Mouse (Mus musculus) spleen, postnatal 36 days (tissue): ENCODE data around the gene H2-Q1.
"Not testable (repeated sequence)": the region's sequence is repeated elsewhere in the genome, so short reads cannot be mapped to it uniquely, and the experiment has no call there.

Source experiments
- DNase-seq, 2 experiments: peaks; one replicate each; pipeline ENCODE4 v3.0.0; 2022; ENCODE audit warnings: low spot score in 2 of 2, mixed read lengths in 1 of 2

The H2-Q1 gene

DNA sequence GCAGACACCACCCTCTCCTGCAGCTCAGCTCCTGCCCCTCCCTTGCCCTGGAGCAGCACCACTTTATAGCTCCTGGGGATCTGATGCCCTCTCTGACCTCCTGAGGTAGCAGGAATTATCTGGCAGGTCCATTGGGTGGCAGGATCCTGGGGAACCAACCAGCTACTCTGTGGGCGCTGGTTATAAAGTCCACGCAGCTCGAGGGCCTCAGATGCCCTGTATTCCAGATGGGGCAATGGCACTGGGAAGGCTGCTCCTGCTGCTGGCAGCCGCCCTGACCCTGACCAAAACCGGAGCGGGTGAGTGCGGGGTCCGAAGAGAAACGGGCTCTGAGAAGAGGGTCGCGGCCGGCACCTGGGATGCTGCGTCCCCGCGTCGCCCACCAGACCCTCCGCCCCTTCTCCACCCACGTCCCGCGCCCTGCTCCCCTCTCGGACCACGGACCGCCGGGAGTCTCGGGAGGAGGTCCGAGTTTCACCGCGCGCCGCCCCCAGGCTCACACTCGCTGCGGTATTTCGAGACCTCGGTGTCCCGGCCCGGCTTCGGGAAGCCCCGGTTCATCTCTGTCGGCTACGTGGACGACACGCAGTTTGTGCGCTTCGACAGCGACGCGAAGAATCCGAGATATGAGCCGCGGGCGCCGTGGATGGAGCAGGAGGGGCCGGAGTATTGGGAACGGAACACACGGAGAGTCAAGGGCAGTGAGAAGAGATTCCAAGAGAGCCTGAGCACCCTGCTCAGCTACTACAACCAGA lies at the start of gene H2-Q1:
Gene H2-Q1 (plus strand): TSS at position 79 of the 755 bp plus-strand sequence.
- DNase-seq: no peak

DNA sequence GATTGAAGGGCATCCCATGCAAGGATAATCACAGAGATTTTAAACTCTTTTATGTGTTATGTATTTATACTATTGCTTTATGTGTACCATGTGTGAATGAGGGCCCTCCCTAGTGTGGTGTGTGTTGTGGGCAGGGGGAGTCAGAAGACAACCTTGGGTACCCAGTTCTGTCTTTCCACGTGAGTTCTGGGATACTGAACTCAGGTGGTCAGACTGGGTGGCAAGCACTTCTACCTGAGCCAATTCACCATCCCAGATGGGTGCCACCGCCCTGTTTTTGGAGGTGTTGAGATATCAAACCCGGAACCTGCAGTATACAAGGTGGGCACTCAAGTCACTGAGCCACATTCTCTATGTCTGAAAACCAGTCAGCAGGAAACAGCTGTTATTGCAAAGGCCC lies 48.0 kb upstream of the H2-Q1 start:
- DNase-seq: no peak

DNA sequence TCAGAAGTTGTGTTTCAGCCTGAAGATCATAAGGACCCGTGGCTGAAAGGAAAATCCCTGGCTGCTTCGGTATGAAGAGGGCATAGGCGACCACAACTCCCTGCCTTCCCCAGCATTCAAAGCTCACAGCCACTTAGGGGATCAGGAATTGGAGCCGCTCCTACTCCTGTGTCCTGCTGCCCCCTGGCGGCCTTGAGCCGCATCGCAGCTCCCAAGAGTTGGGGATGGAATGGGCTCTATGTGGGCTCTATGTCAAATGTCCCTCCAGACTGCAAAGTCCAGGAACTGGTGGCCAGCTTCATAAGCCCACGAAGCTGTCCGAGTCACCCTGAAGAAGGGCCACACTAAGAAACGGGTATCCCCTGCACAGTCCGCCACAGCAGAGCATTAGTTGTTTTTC lies 45.4 kb upstream of the H2-Q1 start:
- DNase-seq: peak; percentile 76 to 84

DNA sequence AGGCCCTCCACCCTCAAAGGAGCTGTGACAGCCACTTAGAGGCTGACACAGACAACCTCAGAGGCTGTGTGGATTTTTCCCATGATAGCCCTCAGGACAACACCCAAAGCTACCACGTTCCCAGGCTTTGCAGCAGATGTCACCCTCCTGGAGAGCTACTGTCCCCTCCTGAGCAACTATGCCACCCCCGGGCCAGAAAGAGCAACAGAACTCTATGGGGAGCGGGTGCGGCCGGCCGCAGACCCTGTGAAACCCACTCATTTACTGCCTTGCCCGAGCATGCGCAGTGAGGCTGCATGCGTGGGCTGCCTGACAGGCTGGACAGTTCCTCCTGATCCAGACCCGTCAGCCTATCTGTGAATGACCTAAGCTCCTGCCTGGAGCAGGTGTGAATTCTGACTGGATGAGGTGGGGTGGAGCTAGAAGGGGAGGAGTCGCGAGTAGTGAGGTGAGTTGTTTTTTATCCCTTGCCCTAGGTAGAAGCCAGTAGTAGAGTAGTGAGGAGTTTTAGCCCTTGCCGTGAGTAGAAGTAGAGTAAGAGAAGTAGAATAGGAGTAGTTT lies 43.8 kb upstream of the H2-Q1 start:
- no peak for DNase-seq

DNA sequence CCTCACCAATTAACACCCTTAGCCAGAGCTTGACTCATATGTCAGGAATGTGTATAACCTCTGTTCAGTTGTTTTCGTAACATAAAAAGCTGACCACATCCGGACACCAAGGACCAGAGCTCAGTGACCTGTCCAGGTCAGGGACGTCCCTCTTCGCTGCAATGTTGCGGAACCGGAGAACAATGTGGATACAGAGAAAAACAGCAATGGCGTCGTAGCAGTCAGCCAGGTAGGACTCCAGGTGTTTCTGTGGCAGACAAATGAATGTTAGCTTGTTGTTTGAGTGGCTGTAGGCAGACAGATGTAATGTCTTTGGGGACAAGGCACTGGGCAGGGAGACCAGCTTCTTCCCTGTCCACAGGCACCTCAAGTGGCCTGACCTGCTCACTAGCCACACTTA lies 42.2 kb upstream of the H2-Q1 start:
- no peak for DNase-seq

DNA sequence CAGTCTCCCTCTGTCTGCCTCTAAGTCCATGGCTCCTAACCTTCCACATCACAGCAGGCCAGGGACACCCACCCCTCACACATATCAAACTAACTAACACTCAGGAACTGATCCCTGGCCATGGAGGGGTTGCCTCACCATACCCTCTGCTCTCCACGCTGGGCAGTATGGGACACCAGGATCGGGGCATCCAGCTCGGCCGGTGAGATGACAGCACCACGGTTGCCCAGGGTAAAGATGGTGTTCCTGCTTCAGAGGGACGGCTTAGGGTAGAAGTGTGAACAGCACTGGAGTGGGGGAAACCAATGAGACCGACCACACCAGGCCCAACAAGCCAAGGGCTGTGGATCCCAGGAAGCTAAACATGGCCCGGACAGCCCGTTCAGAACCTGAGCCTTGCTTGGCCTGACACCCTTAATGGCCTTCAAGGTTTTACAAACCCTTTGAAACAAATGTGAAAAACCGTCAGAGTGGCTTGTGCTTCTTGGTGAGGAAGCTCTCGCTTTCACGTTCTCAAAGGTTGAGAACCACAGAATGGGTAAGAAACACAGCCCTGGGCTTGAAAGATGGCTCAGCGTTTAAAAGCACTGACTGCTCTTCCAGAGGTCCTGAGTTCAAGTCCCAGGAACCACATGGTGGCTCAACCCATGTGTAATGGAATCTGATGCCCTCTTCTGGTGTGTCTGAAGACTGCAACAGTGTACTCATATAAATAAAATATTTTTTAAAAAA lies 41.1 kb upstream of the H2-Q1 start:
- no peak for DNase-seq

DNA sequence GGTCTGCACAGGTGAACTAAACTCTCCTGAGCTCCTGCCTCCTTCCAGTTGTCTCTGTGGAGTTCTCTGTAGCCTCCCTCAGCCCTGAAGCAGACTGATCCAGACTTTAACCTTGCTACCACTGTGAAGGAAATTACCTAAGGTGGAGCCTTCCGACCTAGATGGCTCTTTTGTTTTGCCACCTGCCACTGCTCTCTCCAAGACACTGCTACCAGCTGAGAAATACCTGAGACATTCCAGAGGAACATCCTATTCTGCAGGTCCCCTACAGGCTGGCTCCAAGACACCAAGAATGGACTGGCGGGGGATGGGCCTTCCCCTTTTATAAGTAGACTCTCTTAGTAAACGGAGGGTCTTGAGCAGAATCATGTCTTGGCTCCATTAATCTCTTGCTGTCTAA lies 39.9 kb upstream of the H2-Q1 start:
- DNase-seq: no peak

DNA sequence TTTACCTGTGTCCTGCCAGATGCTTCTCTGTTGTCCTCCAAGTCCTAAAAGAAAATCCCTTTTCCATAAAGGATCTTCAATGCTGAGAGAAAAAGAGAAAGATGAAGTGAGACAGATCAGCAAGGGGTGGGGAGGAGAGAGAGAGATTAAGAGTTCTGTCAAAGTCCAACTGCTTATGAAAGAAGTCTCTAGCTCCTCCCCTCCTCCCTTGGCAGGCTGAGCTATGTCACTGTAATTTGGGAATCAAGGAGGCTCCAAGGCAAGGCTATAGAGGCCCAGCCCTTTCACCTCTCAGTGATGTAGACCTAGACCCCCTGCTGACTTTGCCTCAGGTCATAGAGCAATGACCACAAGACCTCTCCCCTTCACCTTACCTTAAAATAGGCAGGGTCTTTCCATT lies 34.8 kb upstream of the H2-Q1 start:
- no peak for DNase-seq

DNA sequence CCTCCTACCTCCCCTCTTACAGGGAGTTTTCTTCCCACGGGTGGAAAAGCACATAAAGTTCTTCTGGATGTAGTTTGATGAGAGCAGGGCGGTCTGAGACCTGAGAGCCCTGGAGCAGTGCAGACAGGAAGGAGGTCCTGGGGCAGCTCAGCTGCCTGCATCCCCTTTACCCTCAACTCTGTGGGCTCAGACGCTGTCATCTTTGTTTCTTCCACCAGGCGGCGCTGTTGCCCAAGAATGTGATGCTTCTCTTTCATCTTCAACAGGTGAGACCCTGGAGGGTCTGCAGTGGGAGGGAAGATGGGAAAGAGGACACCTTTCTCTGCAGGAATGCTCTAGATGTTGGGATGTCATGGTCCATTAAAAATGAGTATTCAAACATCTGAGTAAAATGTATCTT lies 24.4 kb upstream of the H2-Q1 start:
- peak; percentile 51 to 65 for DNase-seq

DNA sequence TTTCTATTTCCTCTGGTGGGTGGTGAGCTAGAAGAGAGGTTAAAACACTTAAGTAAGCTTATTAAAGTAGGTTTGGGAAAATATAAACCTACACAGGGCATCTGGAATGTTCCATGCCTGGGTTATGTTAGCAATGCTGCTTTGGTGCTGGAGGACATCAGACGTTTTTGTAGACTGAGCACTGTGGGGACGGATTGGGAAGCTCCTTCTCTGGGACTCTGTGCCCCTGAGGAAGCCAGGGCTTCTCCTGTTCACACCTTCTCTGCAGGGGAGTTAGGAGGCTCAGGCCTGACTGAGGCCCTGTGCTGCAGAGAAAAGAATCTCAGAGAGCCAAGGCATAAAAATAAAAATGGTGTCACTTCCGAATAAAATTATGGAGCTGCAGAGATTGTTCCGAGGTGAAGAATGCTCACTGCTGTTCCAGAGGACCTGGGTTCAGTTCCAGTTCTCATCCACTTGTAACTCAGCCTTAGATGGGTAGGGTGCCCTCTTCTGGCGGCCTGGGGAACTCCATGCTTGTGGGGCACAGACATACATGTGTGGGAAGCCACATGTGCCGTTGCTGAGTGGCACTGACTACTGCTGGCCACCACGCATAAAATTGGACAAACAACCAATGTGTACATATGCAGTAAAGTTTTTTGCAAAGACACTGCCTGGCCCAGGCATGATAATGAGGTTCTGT lies 19.8 kb upstream of the H2-Q1 start:
- not testable (repeated sequence) for DNase-seq

DNA sequence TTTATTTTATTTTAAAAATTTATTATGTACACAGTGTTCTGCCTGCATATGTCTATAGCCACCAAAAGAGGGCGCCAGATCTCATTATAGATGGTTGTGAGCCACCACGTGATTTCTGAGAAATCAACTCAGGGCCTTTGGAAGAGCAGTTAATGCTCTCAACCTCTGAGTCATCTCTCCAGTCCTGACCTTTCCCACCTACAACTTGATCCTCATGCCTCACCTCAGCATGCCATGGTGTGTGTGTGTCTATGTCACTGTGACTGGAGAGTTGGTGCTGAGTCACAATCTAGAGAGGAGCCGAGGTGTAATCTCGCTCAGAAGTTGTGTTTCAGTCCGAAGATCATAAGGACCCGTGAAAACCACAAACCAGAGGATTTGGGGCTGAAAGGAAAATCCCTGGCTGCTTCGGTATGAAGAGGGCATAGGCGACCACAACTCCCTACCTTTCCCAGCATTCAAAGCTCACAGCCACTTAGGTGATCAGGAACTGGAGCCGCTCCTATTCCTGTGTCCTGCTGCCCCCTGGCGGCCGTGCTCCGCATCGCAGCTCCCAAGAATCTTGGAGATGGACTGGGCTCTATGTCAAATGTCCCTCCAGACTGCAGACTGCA lies 18.5 kb upstream of the H2-Q1 start:
- peak; percentile 80 to 89 for DNase-seq

DNA sequence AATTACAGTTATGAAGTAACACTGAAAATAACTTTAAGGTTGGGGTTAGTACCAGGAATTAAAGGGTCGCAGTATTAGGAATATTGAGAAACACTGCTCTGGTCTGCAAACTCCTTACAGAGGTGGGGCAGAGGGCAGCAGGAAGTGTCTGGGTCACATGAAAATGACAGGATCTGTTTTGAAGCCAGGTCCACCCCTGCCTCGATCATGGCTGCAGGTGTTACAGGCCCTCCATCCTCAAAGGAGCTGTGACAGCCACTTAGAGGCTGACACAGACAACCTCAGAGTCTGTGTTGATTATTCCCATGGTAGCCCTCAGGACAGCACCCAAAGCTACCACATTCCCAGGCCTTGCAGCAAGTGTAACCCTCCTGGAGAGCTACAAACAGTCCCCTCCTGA lies 16.9 kb upstream of the H2-Q1 start:
- DNase-seq: no peak

DNA sequence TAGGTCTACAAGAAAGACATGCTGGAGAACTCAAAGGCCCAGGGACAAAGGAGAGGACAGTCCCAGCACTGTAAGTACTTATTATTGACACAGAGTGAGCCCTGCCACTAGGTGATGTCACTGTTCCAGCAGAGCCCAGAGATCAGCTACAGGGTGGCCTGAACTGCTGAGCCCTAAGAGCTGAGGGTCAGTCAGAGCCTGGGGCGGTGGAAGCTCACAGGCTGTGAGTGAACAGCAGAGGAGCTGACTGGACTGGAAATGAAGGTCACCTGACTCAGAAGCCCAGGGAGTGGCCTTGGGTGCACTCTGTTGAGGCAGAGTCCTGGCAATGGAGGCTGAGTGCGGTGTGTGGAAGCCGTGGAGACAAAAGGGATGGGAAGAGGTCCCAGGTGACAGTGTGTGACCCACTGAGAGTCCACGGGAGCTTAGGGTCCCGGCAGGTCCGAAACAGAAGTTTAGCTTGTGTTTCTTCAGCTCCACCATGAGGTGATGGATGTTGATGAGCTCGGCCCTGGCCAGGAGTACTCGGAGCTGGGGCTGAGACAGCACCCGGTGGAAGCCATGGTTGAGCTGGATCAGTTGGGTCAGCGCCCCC lies 16.4 kb upstream of the H2-Q1 start:
- DNase-seq: no peak

DNA sequence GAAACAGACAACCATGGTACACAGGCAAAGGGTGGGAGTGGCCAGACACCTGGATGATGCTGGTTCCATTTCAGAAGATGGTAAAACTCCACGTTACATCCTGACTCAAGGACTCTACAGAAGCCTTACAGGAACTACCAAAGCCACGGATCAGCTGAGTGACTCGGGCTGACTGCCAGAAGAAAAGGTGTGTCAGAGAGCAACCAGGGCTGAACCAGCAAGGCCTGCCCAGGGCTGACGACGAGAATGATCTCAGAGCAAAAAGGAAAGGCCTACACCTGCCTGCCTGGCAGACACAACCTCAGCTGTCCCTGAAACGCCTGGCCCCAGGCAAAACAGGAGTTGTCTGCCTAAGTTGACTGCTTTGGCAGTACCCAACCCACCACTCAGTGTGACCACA lies 15.7 kb upstream of the H2-Q1 start:
- DNase-seq: no peak

DNA sequence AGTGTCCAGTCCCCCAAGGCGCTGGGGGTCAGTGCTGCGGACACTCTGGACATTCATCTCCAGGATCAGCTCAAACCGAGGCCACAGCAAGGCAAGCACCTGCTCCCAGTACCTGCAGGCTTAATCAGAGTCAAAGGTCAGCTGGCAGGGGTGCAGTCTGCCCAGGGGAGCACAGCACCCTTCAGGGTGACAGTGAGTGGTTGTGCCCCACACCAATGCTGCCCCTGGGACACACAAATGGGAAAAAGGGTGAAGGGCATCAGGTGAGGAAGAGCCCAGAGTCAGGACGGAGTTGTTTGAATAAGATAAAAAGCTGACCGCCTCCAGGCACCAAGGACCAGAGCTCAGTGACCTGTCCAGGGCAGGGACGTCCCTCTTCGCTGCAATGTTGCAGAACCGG lies 15.3 kb upstream of the H2-Q1 start:
- not testable (repeated sequence) for DNase-seq

DNA sequence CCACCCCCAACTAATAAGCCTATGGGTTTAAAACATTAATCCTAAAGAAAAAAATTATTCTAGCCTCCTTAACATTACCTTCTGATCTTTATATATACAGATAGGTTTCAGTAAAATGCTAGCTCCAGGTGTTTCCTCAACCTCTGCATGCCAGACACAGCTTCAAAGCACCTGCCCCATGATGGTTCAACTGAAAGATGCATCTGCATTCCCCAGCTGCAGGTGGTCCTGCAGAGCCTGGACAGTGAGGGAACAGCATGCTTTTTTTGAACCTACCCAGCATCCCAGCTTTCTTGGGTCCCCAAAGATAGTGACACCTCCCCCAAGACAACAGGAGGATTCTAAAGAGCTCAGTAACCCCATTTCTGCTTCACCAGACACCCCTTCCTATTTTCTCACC lies 1.5 kb upstream of the H2-Q1 start:
- no peak for DNase-seq

DNA sequence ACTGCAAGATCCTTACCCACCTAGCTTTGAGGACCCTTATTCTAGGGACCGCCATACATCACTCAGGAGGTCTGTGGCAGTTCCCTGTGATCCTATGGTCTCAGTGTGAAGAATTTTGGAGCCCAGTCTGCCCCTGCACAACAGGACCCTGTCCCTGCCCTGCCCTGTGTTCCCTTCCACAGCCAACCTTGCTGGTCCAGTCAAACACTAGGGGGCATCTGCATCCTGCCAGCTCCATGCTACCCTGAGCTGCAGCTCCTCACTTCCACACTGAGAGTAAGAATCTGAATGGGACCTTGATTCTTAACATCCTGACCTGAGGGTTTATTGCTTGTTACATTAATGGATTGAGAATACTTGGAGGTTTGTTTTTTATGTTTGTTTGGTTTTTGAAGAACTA lies 4.9 kb downstream of the H2-Q1 start:
- not testable (repeated sequence) for DNase-seq

DNA sequence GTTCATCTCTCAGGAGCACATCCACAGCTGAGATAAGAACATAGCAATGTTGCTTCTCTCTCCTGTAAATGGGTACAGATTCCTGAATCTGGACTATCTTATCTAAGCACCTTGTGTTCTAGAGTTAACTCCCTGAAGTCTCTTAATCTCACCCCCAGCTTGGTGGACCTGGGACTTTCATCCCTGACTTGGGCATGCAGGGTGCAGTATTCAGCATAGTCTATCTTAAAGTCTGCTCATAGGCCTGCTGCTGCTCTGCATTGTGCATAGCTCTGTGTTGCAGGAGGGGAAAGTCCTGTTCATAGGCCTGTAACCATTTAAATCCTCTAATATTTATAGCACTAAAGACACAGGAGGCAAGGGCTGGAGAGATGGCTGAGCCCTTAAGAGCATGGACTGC lies 5.8 kb downstream of the H2-Q1 start:
- DNase-seq: not testable (repeated sequence)

DNA sequence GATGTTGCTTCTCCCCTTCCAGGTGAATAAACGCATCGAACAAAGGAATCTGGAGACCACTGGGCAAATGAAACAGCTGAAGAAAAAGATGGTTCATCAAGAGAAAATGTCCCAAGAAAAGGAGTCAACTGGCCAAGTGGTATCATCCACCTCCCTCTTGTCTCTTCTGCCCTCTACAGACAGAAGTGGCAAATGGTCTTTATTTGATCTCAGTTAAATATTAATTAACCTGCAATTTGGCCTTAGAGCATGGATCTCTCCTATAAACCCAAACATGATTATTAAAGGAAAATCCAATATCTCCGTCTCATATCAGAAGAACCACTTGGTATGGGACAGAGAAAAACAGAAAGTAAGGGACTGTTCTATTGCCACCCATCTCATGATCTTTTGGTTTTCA lies 9.5 kb downstream of the H2-Q1 start:
- DNase-seq: not testable (repeated sequence)

DNA sequence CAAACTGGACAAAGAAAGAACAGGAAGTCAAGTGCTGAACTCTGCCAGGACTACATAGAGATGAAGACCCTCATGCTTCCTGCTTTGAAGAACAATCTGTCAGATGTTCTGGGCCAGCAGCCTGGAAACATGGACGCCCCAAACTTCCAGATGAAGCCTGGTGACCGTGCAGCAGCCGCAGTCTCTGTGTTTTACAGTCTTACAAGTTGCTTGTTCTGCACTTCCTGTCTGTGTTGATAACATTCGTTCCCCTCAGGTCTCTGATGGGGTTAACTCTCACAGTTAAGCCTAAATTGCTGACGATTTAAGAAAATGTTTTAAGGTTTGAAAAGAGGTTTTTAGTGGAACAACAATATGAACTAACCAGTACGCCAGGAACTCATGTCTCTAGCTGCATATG lies 11.3 kb downstream of the H2-Q1 start:
- DNase-seq: not testable (repeated sequence)

DNA sequence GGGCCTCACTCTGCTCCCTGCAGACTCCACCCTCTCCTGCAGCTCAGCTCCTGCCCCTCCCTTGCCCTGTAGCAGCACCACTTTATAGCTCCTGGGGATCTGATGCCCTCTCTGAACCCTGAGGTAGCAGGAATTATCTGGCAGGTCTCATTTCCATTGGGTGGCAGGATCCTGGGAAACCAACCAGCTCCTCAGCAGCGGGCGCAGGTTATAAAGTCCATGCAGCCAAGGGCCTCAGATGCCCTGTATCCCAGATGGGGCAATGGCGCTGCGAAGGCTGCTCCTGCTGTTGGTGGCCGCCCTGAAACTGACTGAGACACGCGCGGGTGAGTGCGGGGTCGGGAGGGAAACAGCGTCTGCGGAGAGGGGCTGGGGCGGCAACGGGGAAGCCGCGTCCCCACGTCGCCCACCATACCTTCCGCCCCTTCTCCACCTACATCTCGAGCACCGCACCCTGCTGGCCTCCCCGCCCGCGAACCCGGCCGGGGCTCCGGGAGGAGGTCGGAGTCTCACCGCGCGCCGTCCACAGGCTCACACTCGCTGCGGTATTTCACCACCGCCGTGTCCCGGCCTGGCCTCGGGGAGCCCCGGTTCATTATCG lies 22.0 kb downstream of the H2-Q1 start, which contains the start of gene H2-Q2:
Gene H2-Q2 (plus strand): TSS at position 172 of the 601 bp plus-strand sequence.
- no peak for DNase-seq
